Comparison of ENCODE assay signal across 8 mouse cellular contexts in the genomic region with DNA sequence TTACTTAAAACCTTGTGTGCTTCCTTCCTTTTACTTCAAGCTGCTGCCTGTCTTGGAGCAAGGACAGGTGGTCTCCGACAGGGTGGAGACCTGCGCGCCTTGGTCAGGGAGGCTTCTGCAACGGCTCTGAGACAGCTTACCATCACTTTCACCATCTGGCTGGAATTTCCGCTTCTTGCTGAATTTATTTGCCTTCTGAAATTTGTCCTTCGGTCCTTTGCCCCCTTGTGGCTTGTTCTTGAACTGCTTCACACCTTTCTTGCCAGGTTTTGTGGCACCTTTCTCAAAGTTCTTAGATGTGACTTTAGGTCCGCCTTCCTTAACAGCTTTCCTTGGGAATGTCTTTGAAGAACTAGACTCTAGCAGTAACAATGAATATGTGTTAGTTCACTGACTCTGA. TPM values are rescaled to one million over a fixed set of nuclear protein-coding genes. Genes with fewer than 3 reads are reported as not detected.
DNase-seq lines count a peak whose midpoint lies in the region; ATAC-seq lines count a peak whose summit lies in the region.

No protein-coding gene starts in this region.

- ATAC-seq in hematopoietic stem cell, adult 5-6 weeks (replicated peaks in 1 of 2; ENCODE audit: insufficient read depth in 1 of 2, low FRiP score in 2 of 2, low TSS enrichment in 1 of 2, low read depth in 1 of 2, poor library complexity in 2 of 2, severe bottlenecking in 2 of 2): peak; percentile 8 to 25; a peak in 2 of 4 replicates
- no peak for ATAC-seq in granulocyte monocyte progenitor cell, adult 5-6 weeks (replicated peaks; ENCODE audit: poor library complexity, severe bottlenecking)

- DNase-seq in gastrocnemius, adult 18-20 months (ENCODE audit: low spot score): peak; percentile 43
- DNase-seq in gastrocnemius, postnatal 25 days: no peak
- peak; percentile 49 for DNase-seq in right cerebral cortex, adult 18-20 months
- DNase-seq in right cerebral cortex, postnatal 25 days: no peak
- DNase-seq in c-Kit-positive CD71-negative TER-119-negative erythroid progenitor cells, embryonic 14.5 days (ENCODE audit: low read depth): peak; percentile 29
- peak; percentile 38 for DNase-seq in lung, postnatal 25 days (ENCODE audit: low spot score)

RNA-seq across cellular contexts. Expression of a gene that starts 4.0 kb away (rescaled TPM):
- total RNA-seq in gastrocnemius, adult 18-20 months (2021): 10 to 100 TPM; 18.5 to 25.6 TPM
- total RNA-seq in gastrocnemius, postnatal 25 days (2021): 10 to 100 TPM; 20.6 to 25.1 TPM
- 157 and 223 TPM in 2 replicates for total RNA-seq in hematopoietic stem cell, adult 5-6 weeks (2017)
- 109 and 140 TPM in 2 replicates for total RNA-seq in granulocyte monocyte progenitor cell, adult 5-6 weeks (2014; fragmentation: Nextera tagmentation)
- 139 and 146 TPM in 2 replicates for total RNA-seq in granulocyte monocyte progenitor cell, adult 5-6 weeks (2017)

Comparison
In these comparisons a context has a peak if more than half of its experiments do, and no peak if none do; other contexts are left out.
1. DNase-seq: peak in gastrocnemius, adult 18-20 months (single experiment), right cerebral cortex, adult 18-20 months (single experiment), c-Kit-positive CD71-negative TER-119-negative erythroid progenitor cells, embryonic 14.5 days (single experiment) and lung, postnatal 25 days (single experiment); none in gastrocnemius, postnatal 25 days (single experiment) and right cerebral cortex, postnatal 25 days (single experiment).